Mouse (Mus musculus) heart, adult 2 months (tissue): ENCODE results near the gene Lmna. TPM values are rescaled to one million over a fixed set of nuclear protein-coding genes. Genes with fewer than 3 reads are reported as not detected.

Source experiments
- DNase-seq, 2 experiments: peaks; one replicate each; pipeline ENCODE4 v3.0.0; 2021
- H3K27ac ChIP-seq: fragments of 200-600 bp; 2 replicates; pipeline ENCODE4 v1.8.1; 2022
- H3K27me3 ChIP-seq: fragments of 200-500 bp; 2 replicates; pipeline ENCODE4 v1.6.1; 2012; ENCODE audit warnings: mild to moderate bottlenecking, low read length, inconsistent platforms, mixed read lengths; ENCODE audit not compliant: control insufficient read depth, insufficient read depth
- H3K36me3 ChIP-seq: fragments of 200-500 bp; 2 replicates; pipeline ENCODE4 v1.6.1; 2012; ENCODE audit warnings: low read length, inconsistent platforms; ENCODE audit not compliant: control insufficient read depth, insufficient read depth
- H3K4me1 ChIP-seq: fragments of 200-500 bp; 2 replicates; pipeline ENCODE4 v1.6.1; 2011; ENCODE audit warnings: low read length; ENCODE audit not compliant: control insufficient read depth, insufficient read depth
- H3K4me3 ChIP-seq: fragments of 200-600 bp; 2 replicates; pipeline ENCODE4 v1.8.1; 2022
- H3K79me2 ChIP-seq: fragments of 200-500 bp; replicated peaks from 2 replicates; pipeline ENCODE4 v1.6.1; 2012; ENCODE audit warnings: mild to moderate bottlenecking, inconsistent platforms, low read length, moderate library complexity, mixed read lengths; ENCODE audit not compliant: control insufficient read depth, insufficient read depth
- H3K9ac ChIP-seq: fragments of 200-500 bp; 2 replicates; pipeline ENCODE4 v1.6.1; 2012; ENCODE audit warnings: low read depth, mild to moderate bottlenecking, control low read depth, inconsistent platforms, low read length, mixed read lengths
- CTCF ChIP-seq: fragments of 200-600 bp; IDR thresholded peaks from 2 replicates; pipeline ENCODE4 v1.8.1; 2022; ENCODE audit warnings: antibody characterized with exemption, mild to moderate bottlenecking, moderate library complexity
- EP300 ChIP-seq: fragments of 200-500 bp; IDR thresholded peaks from 2 replicates; pipeline ENCODE4 v1.6.1; 2011; ENCODE audit warnings: low read depth, low read length, control low read depth; ENCODE audit not compliant: insufficient read depth
- POLR2A ChIP-seq: fragments of 200-500 bp; IDR thresholded peaks from 2 replicates; pipeline ENCODE4 v1.6.1; 2011; ENCODE audit warnings: mild to moderate bottlenecking, low read depth, low read length, control low read depth; ENCODE audit not compliant: insufficient read depth
- WGBS: fragments of 180-500 bp; shearing (Covaris S2); methylation state at CpG from one replicate; pipeline ENCODE4 v1.1.7; 2018; 5-methylcytosine and 5-hydroxymethylcytosine counted together
- intact Hi-C: fragments of 180-260 bp; cut with DNase I; formaldehyde crosslinking; loops from one replicate; pipeline ENCODE4 v1.15.1; 2025
- polyA plus RNA-seq: library from polyadenylated mRNA; depleted of rRNA; stranded (reverse); fragments of >200 nt; gene quantifications from 2 replicates; pipeline ENCODE4 v1.2.3, GENCODE M21; 2012
- total RNA-seq, 2 experiments: library from RNA; stranded (reverse); gene quantifications; 2 replicates each; pipeline ENCODE4 v1.2.3; 2021

Lmna gene
- total and polyA plus RNA-seq, 3 experiments, result 85.2 to 138 (median 117) TPM

DNA sequence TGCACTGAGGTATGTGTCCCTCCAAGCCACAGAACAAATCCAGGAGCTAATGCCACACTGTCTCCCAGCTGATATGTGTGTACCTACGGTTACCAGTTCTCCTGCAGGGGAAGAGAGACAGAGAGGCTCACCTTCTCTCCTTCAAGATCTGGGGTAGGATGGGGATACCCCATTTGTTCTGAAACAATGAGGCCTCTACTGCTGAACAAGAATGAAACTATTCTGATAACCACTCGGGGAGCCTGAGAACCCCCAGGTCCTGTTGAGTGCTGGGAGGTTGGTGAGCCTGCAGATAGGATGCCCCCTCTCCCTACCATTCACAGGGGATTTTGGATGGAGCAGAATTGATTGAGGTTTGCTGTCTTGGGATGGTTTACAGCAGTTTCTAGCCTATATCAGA is 10.3 kb upstream of the Lmna start:
- Histone ChIP-seq H3K4me3 (no peak overlapping the region), H3K4me1 (peaks cover 2% of the 10 kb centered on the region)
- WGBS, result 88% methylated on average over 2 of the region's 2 CpGs

GRCm38 (mm10) chr3:88518411-88518810 is 8.7 kb upstream of the Lmna start:
- H3K4me3 ChIP-seq, result no peak overlapping the region
- no peak overlapping the region for H3K9ac ChIP-seq
- 90% methylated on average over 4 of the region's 4 CpGs for WGBS
- H3K4me1 ChIP-seq, result peaks cover 2% of the 10 kb centered on the region
- no peaks in the 10 kb centered on the region for H3K36me3 ChIP-seq
- no peaks in the 10 kb centered on the region for H3K27me3 ChIP-seq
- no peak for DNase-seq
- no peak overlapping the region for H3K27ac ChIP-seq
- H3K79me2 ChIP-seq, result no peaks in the 10 kb centered on the region
- intact Hi-C loops, result no loop called here
- TF ChIP-seq CTCF (no peak), POLR2A (no peak), EP300 (no peak)

More for the DNA sequence above, 10.3 kb upstream of the Lmna start:
- DNase-seq, result no peak
- H3K9ac ChIP-seq, result no peak overlapping the region
- H3K27me3 ChIP-seq, result no peaks in the 10 kb centered on the region
- H3K36me3 ChIP-seq, result no peaks in the 10 kb centered on the region
- intact Hi-C loops, result no loop called here
- TF ChIP-seq EP300, result no peak
- TF ChIP-seq POLR2A, result no peak
- no peak for TF ChIP-seq CTCF
- H3K79me2 ChIP-seq, result no peaks in the 10 kb centered on the region
- H3K27ac ChIP-seq, result no peak overlapping the region

DNA sequence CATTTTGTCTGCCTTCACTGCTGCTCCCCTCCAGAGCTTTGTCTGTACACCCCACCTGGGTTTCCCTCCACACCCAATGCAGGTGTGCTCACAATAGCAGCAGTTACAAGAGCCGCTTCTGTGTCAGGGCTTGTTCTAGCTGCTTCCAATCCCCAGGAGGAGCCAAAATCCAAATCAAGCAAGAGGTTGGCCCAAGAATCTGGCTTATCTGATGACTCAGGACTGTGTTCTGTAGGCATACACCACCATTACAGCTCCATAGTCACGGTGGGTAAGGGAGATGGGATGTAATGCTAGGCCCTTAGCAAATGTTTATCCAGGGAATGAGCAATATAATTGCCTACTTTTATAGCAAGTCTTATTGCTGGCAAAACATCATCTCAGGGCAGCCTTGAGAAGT is 6.7 kb upstream of the Lmna start:
- H3K79me2 ChIP-seq, result no peaks in the 10 kb centered on the region
- 81% methylated on average over 2 of the region's 2 CpGs for WGBS
- H3K27ac ChIP-seq, result no peak overlapping the region
- no peaks in the 10 kb centered on the region for H3K36me3 ChIP-seq
- TF ChIP-seq POLR2A, result no peak
- TF ChIP-seq CTCF, result no peak
- TF ChIP-seq EP300, result no peak
- H3K9ac ChIP-seq, result no peak overlapping the region
- peaks cover 9% of the 10 kb centered on the region for H3K4me1 ChIP-seq
- no peak overlapping the region for H3K4me3 ChIP-seq
- no peak for DNase-seq
- intact Hi-C loops, result no loop called here
- H3K27me3 ChIP-seq, result no peaks in the 10 kb centered on the region

DNA sequence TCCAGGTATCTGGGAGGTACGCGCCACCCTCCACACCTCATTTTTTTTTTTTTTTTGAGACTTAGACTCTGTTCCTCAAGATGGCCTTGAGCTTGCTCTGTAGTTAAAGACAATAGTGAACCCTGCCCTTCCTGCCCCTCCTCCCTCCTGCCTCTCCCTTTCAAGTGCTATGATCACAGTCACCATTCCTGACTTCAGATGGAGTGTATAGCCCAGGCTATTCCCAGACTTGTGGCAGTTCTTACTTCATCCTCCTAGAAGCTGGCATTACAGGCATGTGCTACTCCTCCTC is 5.3 kb upstream of the Lmna start:
- no peak for DNase-seq
- H3K36me3 ChIP-seq, result no peaks in the 10 kb centered on the region
- no peak overlapping the region for H3K27ac ChIP-seq
- TF ChIP-seq POLR2A, result no peak
- no peak for TF ChIP-seq EP300
- no peak for TF ChIP-seq CTCF
- H3K27me3 ChIP-seq, result no peaks in the 10 kb centered on the region
- no peak overlapping the region for H3K4me3 ChIP-seq
- intact Hi-C loops, result no loop called here
- no peaks in the 10 kb centered on the region for H3K79me2 ChIP-seq
- no peak overlapping the region for H3K9ac ChIP-seq
- WGBS, result 86% methylated on average over 2 of the region's 2 CpGs
- H3K4me1 ChIP-seq, result peaks cover 13% of the 10 kb centered on the region

- Histone ChIP-seq H3K27me3 (no peaks in the 10 kb centered on the region), H3K4me3 (no peak overlapping the region), H3K79me2 (no peaks in the 10 kb centered on the region), H3K36me3 (no peaks in the 10 kb centered on the region), H3K9ac (no peak overlapping the region), H3K4me1 (peaks cover 13% of the 10 kb centered on the region), H3K27ac (no peak overlapping the region; the same call in 1 of the 2 replicates)
- WGBS, result 73% methylated on average over 10 of the region's 10 CpGs
- DNase-seq, result no peak
- TF ChIP-seq POLR2A (no peak), CTCF (no peak), EP300 (no peak)
- intact Hi-C loops, result no loop called here
Observed at GRCm38 (mm10) chr3:88514231-88515094, 4.7 kb upstream of the Lmna start.

DNA sequence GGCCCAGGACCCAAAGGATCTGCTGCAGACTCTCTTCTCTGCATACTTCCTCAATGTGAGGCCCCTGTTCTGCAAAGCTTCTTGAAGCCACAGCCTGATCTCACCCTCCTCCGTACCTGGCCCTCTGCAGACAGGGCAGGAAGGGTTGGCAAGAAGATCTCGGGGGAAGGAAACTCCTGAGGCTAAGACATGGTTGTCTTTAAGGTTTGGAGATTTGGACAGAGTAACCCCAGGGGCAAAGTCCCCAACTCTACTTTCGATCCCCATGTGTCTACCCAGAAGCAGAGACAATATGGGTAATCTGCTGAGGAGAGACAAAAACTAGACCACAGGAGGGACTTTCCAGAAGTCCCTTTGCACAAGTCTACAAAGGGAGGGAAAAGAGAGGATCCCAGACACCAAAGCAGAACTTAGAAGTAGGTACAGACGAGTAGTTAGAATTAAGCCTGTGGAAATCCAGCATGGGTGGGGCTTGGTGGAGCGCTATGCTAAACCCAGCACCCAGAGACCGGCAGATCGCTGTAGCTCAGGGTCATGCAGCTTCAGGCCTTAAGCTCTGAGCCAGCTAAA is 3.9 kb upstream of the Lmna start:
- Histone ChIP-seq H3K27ac (peak overlapping the region; percentile 39; the same call in 1 of the 2 replicates), H3K79me2 (no peaks in the 10 kb centered on the region), H3K4me3 (no peak overlapping the region), H3K27me3 (no peaks in the 10 kb centered on the region), H3K36me3 (no peaks in the 10 kb centered on the region), H3K4me1 (peaks cover 14% of the 10 kb centered on the region), H3K9ac (no peak overlapping the region)
- WGBS, result 77% methylated on average over 7 of the region's 7 CpGs
- no peak for TF ChIP-seq CTCF
- TF ChIP-seq EP300, result no peak
- TF ChIP-seq POLR2A, result no peak
- peak in 1 of 2 experiments; percentile 32 for DNase-seq
- intact Hi-C loops, result no loop called here
